Mouse (Mus musculus): ENCODE results near the gene Btbd16. TPM values are rescaled to one million over a fixed set of nuclear protein-coding genes. Genes with fewer than 3 reads are reported as not detected.

The Btbd16 gene
- polyA plus RNA-seq, 1 experiment from 2014 or later: not detected

DNA sequence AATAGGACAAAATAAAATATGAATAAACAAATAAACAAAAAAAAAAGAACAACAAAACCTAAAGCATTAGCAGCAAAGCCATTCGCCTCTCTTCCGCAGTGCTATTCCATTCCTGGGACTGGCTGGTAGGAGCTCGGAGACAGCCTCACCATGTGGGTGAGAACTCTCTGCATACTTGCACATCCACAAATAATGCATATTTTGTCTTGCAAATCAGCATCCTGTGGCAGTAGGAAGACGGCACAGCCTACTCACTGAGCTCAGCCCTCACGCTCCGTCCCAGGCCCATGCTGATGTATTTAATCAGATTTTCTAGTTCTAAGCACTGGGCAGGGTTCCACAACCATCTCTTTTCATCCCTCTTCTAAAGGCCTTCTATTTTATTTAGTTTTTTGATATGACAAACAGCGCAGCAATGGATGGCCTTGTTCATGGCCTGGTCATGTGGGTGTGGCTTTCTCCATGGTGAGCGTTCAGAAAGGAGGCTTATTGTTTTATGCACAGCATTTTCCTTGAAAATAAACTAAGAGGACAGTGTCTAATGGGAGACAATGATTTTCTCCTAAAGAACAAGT is 29.5 kb downstream of the Btbd16 start:
- Histone ChIP-seq H3K27ac (ENCODE audit: low read depth, low read length) (no peak overlapping the region), H3K4me1 (ENCODE audit: control insufficient read depth, insufficient read depth, low read length) (no peaks in the 10 kb centered on the region), H3K4me3 (ENCODE audit: low read depth, low read length) (no peak overlapping the region), H3K9me3 (ENCODE audit: control insufficient read depth, low read length) (no peaks in the 10 kb centered on the region), H3K27me3 (ENCODE audit: control insufficient read depth, insufficient read depth, low read length) (no peaks in the 10 kb centered on the region), H3K9ac (ENCODE audit: low read length) (no peak overlapping the region), H3K4me2 (no peak overlapping the region), H3K36me3 (ENCODE audit: control insufficient read depth, insufficient read depth, low read length) (no peaks in the 10 kb centered on the region)
- 92% methylated on average over 8 of the region's 8 CpGs for WGBS
- DNase-seq (ENCODE audit: low spot score, missing footprints) (no peak), ATAC-seq (ENCODE audit: low FRiP score) (no peak)

DNA sequence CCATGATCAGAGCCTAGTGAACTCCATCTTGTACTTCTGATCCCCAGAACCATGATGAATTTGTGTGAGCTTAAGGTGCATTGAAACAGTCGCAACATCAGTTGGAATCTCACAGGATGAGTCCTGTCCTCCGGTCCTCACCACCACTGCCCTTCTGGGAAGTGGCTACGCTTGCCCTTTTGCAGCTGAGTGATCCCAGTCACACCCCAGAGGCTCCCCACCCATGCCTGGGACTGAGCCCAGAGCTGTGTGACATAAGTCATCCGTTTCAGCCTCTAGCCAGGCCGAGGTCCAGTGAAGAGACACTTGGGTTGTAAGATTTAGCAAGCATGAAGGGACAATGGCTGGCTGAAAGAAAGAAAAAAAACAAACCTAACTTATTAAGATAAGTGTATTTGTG is 31.1 kb downstream of the Btbd16 start:
- ATAC-seq (ENCODE audit: low FRiP score): no peak
- Histone ChIP-seq H3K4me3 (ENCODE audit: low read depth, low read length) (no peak overlapping the region), H3K36me3 (ENCODE audit: control insufficient read depth, insufficient read depth, low read length) (no peaks in the 10 kb centered on the region), H3K4me2 (no peak overlapping the region), H3K4me1 (ENCODE audit: control insufficient read depth, insufficient read depth, low read length) (no peaks in the 10 kb centered on the region), H3K27ac (ENCODE audit: low read depth, low read length) (no peak overlapping the region), H3K9me3 (ENCODE audit: control insufficient read depth, low read length) (no peaks in the 10 kb centered on the region), H3K9ac (ENCODE audit: low read length) (no peak overlapping the region), H3K27me3 (ENCODE audit: control insufficient read depth, insufficient read depth, low read length) (no peaks in the 10 kb centered on the region)
- DNase-seq (ENCODE audit: low spot score, missing footprints): no peak
- WGBS: 81% methylated on average over 5 of the region's 5 CpGs

DNA sequence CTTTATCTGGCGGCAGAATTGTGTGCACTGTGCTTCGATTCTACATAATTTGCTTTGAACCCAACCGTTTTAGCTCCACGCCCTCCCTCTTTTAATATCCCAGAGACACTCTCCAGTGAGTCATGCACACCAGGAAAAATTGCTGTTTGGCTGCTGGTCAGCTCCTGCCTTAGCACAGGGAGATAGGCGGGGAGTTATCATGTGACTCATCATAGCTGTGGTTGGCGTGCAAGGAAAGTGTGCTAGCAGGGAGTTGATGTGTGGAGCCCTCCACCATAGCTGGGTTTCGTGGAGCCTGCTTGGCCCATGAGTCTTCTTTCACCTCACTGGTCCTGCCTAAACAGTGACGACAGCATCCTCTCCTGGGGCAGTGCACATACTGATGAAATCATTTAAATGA is 33.9 kb downstream of the Btbd16 start:
- no peaks in the 10 kb centered on the region for H3K27me3 ChIP-seq (ENCODE audit: control insufficient read depth, insufficient read depth, low read length)
- no peak for DNase-seq (ENCODE audit: low spot score, missing footprints)
- no peak overlapping the region for H3K4me3 ChIP-seq (ENCODE audit: low read depth, low read length)
- no peak overlapping the region for H3K27ac ChIP-seq (ENCODE audit: low read depth, low read length)
- H3K4me2 ChIP-seq: no peak overlapping the region
- H3K36me3 ChIP-seq (ENCODE audit: control insufficient read depth, insufficient read depth, low read length): no peaks in the 10 kb centered on the region
- H3K9me3 ChIP-seq (ENCODE audit: control insufficient read depth, low read length): no peaks in the 10 kb centered on the region
- H3K9ac ChIP-seq (ENCODE audit: low read length): no peak overlapping the region
- WGBS: 84% methylated on average over 8 of the region's 8 CpGs
- no peak for ATAC-seq (ENCODE audit: low FRiP score)
- no peaks in the 10 kb centered on the region for H3K4me1 ChIP-seq (ENCODE audit: control insufficient read depth, insufficient read depth, low read length)

DNA sequence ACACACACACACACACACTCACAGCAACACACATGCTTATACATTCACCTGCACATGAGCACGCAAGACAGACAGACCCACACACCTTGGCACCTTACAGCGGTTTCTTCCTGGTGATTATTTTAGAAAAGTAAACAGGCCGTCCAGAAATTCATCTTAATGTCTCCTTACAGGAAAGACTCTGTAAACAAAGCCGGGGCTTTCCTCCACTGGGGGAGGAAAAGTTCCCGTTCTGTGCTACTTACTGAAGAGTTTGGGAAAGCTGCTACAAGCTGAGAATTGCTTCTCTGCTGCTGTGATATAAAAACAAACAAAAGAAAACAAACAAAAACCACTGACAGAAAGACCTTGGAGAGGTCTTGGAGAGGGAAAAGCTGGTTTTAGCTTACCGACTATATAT is 34.8 kb downstream of the Btbd16 start:
- no peak for ATAC-seq (ENCODE audit: low FRiP score)
- no peak overlapping the region for H3K9ac ChIP-seq (ENCODE audit: low read length)
- no peaks in the 10 kb centered on the region for H3K27me3 ChIP-seq (ENCODE audit: control insufficient read depth, insufficient read depth, low read length)
- no peaks in the 10 kb centered on the region for H3K4me1 ChIP-seq (ENCODE audit: control insufficient read depth, insufficient read depth, low read length)
- no peaks in the 10 kb centered on the region for H3K36me3 ChIP-seq (ENCODE audit: control insufficient read depth, insufficient read depth, low read length)
- H3K4me2 ChIP-seq: no peak overlapping the region
- no peak overlapping the region for H3K27ac ChIP-seq (ENCODE audit: low read depth, low read length)
- 85% methylated on average over 6 of the region's 6 CpGs for WGBS
- H3K4me3 ChIP-seq (ENCODE audit: low read depth, low read length): no peak overlapping the region
- H3K9me3 ChIP-seq (ENCODE audit: control insufficient read depth, low read length): no peaks in the 10 kb centered on the region
- DNase-seq (ENCODE audit: low spot score, missing footprints): no peak

DNA sequence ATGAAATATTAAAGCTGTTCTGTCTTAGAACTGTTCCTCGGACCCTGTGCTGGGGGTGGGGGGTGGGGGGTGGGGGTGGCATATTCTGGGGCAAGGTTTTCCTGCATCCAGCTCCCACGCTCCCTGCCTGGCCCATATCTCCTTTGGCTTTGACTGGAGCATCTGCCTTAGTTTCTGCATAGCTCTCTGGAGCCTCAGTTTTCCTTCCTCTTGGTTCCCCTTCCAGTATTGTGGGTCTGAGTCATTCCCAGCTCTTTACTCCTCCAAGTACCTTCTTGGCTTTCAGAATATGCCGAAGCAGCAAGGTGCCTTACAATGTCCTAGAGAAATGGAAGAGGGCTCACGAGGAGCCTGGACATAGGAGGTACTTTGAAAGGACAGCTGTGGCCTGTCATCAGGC is 36.4 kb downstream of the Btbd16 start:
- no peak for ATAC-seq (ENCODE audit: low FRiP score)
- WGBS: 88% methylated on average over 4 of the region's 4 CpGs
- no peak overlapping the region for H3K9ac ChIP-seq (ENCODE audit: low read length)

DNA sequence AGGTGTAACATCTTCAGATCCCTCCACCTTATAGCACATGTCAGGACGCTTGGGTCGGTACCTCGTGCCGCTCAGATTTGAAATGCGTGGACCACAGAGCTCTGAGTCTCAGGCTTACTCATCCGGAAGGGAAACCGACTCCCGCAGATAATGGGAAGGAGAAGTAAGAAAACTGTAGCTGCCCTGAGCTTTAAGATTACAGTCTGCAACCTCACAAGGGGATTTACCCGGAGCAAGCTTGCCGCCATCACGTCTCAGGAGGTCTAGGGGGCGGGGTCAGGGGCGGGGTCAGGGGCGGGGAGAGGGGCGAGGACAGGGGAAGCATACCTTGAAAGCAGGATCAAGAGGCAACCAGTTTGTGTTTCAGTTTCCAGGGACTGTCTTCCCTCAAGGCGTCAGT is 38.5 kb downstream of the Btbd16 start:
- DNase-seq (ENCODE audit: low spot score, missing footprints): no peak
- no peak overlapping the region for H3K4me3 ChIP-seq (ENCODE audit: low read depth, low read length)
- no peaks in the 10 kb centered on the region for H3K9me3 ChIP-seq (ENCODE audit: control insufficient read depth, low read length)

More for the DNA sequence above, 36.4 kb downstream of the Btbd16 start:
- no peak overlapping the region for H3K27ac ChIP-seq (ENCODE audit: low read depth, low read length)
- no peak overlapping the region for H3K4me2 ChIP-seq
- no peaks in the 10 kb centered on the region for H3K4me1 ChIP-seq (ENCODE audit: control insufficient read depth, insufficient read depth, low read length)
- no peak for DNase-seq (ENCODE audit: low spot score, missing footprints)
- H3K36me3 ChIP-seq (ENCODE audit: control insufficient read depth, insufficient read depth, low read length): no peaks in the 10 kb centered on the region
- H3K4me3 ChIP-seq (ENCODE audit: low read depth, low read length): no peak overlapping the region
- H3K27me3 ChIP-seq (ENCODE audit: control insufficient read depth, insufficient read depth, low read length): no peaks in the 10 kb centered on the region
- no peaks in the 10 kb centered on the region for H3K9me3 ChIP-seq (ENCODE audit: control insufficient read depth, low read length)

DNA sequence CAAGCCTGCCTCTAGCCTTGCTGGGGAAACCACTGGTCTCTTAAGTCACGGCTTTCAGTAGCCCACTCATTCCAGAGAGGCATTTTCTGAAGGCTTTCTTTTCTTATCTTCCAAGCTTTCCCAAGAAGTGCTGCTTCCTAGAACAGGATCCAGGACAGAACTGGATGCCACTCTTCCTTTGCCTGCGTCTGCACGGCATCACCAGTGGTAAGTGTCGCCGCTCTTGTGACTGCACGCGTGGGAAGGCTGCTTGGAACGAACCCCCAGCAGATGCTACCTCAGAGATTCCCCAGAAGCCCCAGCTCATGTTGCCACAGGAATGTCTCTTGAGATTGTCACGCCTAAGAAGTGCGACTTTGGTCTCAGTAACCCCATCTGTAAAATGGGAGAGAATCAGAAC is 41.7 kb downstream of the Btbd16 start:
- H3K27me3 ChIP-seq (ENCODE audit: control insufficient read depth, insufficient read depth, low read length): no peaks in the 10 kb centered on the region
- H3K36me3 ChIP-seq (ENCODE audit: control insufficient read depth, insufficient read depth, low read length): no peaks in the 10 kb centered on the region
- ATAC-seq (ENCODE audit: low FRiP score) (no peak), DNase-seq (ENCODE audit: low spot score, missing footprints) (no peak)
- no peak overlapping the region for H3K4me3 ChIP-seq (ENCODE audit: low read depth, low read length)
- H3K9ac ChIP-seq (ENCODE audit: low read length): no peak overlapping the region
- no peaks in the 10 kb centered on the region for H3K4me1 ChIP-seq (ENCODE audit: control insufficient read depth, insufficient read depth, low read length)
- H3K4me2 ChIP-seq: no peak overlapping the region
- 92% methylated on average over 10 of the region's 10 CpGs for WGBS
- H3K27ac ChIP-seq (ENCODE audit: low read depth, low read length): no peak overlapping the region
- H3K9me3 ChIP-seq (ENCODE audit: control insufficient read depth, low read length): no peaks in the 10 kb centered on the region

More for the DNA sequence above, 38.5 kb downstream of the Btbd16 start:
- 37% methylated on average over 16 of the region's 16 CpGs for whole genome bisulfite sequencing
- no peak overlapping the region for H3K27ac ChIP-seq (ENCODE audit: low read depth, low read length)
- H3K27me3 ChIP-seq (ENCODE audit: control insufficient read depth, insufficient read depth, low read length): no peaks in the 10 kb centered on the region
- ATAC-seq (ENCODE audit: low FRiP score): no peak
- H3K36me3 ChIP-seq (ENCODE audit: control insufficient read depth, insufficient read depth, low read length): no peaks in the 10 kb centered on the region
- no peak overlapping the region for H3K4me2 ChIP-seq
- no peaks in the 10 kb centered on the region for H3K4me1 ChIP-seq (ENCODE audit: control insufficient read depth, insufficient read depth, low read length)
- no peak overlapping the region for H3K9ac ChIP-seq (ENCODE audit: low read length)

DNA sequence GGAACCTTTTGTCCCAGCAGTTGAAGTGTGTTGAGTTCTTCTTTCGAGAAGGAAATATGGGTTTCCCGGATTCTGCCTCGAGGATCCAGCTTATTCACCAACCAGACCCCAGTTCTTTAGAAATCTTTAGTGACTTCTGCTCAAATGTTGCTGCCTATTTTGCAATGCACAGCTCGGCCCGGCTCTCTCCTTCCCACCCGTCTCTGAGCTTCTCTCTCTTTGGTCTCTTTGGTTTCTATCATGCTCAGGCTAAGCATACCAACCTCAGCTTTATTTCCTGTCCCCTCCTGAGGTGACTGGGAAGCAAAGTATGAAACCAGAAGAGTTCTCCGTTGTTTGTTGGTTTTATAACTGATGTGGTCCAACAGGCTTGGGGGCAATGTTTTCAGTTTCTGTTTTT is 42.4 kb downstream of the Btbd16 start:
- ATAC-seq (ENCODE audit: low FRiP score): no peak
- Histone ChIP-seq H3K4me1 (ENCODE audit: control insufficient read depth, insufficient read depth, low read length) (no peaks in the 10 kb centered on the region), H3K4me3 (ENCODE audit: low read depth, low read length) (no peak overlapping the region), H3K4me2 (no peak overlapping the region), H3K36me3 (ENCODE audit: control insufficient read depth, insufficient read depth, low read length) (no peaks in the 10 kb centered on the region), H3K27ac (ENCODE audit: low read depth, low read length) (no peak overlapping the region), H3K9me3 (ENCODE audit: control insufficient read depth, low read length) (no peaks in the 10 kb centered on the region), H3K9ac (ENCODE audit: low read length) (no peak overlapping the region), H3K27me3 (ENCODE audit: control insufficient read depth, insufficient read depth, low read length) (no peaks in the 10 kb centered on the region)
- WGBS: 83% methylated on average over 7 of the region's 7 CpGs
- DNase-seq (ENCODE audit: low spot score, missing footprints): no peak

DNA sequence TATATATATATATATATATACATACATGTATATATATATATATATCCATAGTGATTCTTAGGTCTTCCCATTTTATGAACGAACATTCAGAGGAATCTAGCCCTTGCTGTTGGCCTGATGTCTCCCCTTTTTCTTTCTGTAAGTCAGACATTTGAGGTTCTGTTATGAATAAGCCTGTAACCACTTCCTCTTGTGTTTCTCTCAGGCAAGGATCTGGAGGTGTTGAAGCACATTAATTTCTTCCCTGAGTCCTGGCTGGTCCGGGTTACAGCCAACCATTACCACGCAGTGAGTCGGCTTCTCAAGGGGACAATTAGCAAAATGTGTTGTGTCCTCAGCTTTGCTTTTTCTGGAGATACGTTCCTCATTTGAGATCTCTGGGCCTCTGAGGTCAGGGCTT is 44.9 kb downstream of the Btbd16 start:
- Histone ChIP-seq H3K4me1 (ENCODE audit: control insufficient read depth, insufficient read depth, low read length) (no peaks in the 10 kb centered on the region), H3K9me3 (ENCODE audit: control insufficient read depth, low read length) (no peaks in the 10 kb centered on the region), H3K4me3 (ENCODE audit: low read depth, low read length) (no peak overlapping the region), H3K36me3 (ENCODE audit: control insufficient read depth, insufficient read depth, low read length) (no peaks in the 10 kb centered on the region), H3K4me2 (no peak overlapping the region), H3K9ac (ENCODE audit: low read length) (no peak overlapping the region), H3K27me3 (ENCODE audit: control insufficient read depth, insufficient read depth, low read length) (no peaks in the 10 kb centered on the region), H3K27ac (ENCODE audit: low read depth, low read length) (no peak overlapping the region)
- ATAC-seq (ENCODE audit: low FRiP score) (no peak), DNase-seq (ENCODE audit: low spot score, missing footprints) (no peak)
- 86% methylated on average over 5 of the region's 5 CpGs for WGBS

DNA sequence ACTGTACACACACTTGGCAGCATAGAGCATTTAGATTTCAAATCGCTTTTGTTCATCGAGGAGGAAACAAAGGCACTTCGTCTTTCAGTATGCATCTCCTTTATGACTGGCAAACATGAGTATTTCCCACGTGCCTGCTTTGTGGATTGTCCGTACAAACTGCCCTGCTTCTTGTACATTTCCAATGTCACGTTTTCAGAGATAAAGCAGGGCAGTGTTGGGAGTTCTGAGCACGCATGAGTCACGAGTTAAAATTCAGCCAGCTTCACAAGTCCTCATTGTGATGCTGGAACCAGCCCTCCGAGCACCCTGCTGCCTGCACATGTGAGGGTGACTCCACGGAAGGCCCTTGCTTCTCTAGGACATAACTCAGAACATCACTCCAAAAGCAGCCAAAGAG is 45.8 kb downstream of the Btbd16 start:
- no peaks in the 10 kb centered on the region for H3K27me3 ChIP-seq (ENCODE audit: control insufficient read depth, insufficient read depth, low read length)
- no peak for ATAC-seq (ENCODE audit: low FRiP score)
- H3K36me3 ChIP-seq (ENCODE audit: control insufficient read depth, insufficient read depth, low read length): no peaks in the 10 kb centered on the region
- H3K27ac ChIP-seq (ENCODE audit: low read depth, low read length): no peak overlapping the region
- H3K9ac ChIP-seq (ENCODE audit: low read length): no peak overlapping the region
- H3K4me1 ChIP-seq (ENCODE audit: control insufficient read depth, insufficient read depth, low read length): no peaks in the 10 kb centered on the region
- no peaks in the 10 kb centered on the region for H3K9me3 ChIP-seq (ENCODE audit: control insufficient read depth, low read length)
- WGBS: 84% methylated on average over 10 of the region's 10 CpGs
- no peak overlapping the region for H3K4me2 ChIP-seq
- DNase-seq (ENCODE audit: low spot score, missing footprints): no peak
- H3K4me3 ChIP-seq (ENCODE audit: low read depth, low read length): no peak overlapping the region
